Mouse (Mus musculus) kidney, adult 2 months (tissue): ENCODE measurements around the gene Cdcp2.

Experiments
- CTCF ChIP-seq: fragments of 200-500 bp; conservative IDR thresholded peaks from 2 replicates; pipeline ENCODE4 v1.5.1; 2011; ENCODE audit warnings: low read depth, mild to moderate bottlenecking, control low read depth, low read length, moderate library complexity, mixed read lengths; ENCODE audit not compliant: insufficient read depth, insufficient read length
- POLR2A ChIP-seq: fragments of 200-500 bp; IDR thresholded peaks from one replicate; pipeline ENCODE4 v1.6.1; 2011; ENCODE audit warnings: low read depth, low read length, control low read depth

DNA sequence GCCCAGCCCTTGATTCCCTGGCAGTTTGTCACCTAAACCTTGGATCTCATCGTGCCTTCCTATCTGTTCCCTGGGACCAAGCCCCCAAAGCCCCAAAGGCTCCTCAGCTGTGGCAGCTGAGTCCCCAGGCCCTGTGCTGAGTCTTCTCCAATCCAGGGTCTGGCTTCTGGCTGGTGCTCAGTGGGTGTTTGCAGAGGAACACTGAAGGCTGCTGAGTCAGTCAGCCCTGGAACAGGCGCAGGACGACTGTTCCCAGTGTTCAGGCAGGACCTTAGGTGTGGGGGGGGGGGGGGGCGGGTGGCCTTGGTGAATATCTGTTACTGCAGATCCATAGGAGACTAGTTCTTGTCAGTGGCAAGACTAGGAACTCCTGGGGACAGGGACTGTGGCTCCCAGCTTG is 44.8 kb upstream of the Cdcp2 start:
- TF ChIP-seq POLR2A (no peak), CTCF (no peak)
